Mouse (Mus musculus): ENCODE measurements around the gene Clec12b. TPM values are rescaled to one million over a fixed set of nuclear protein-coding genes. Genes with fewer than 3 reads are reported as not detected.

Gene Clec12b
- polyA plus RNA-seq (2012; rRNA removed): 0.06 and 0.14 TPM in 2 replicates
- not detected in 2 replicates for polyA plus RNA-seq (2014; fragmentation: Nextera tagmentation; extraction: Ambion mirVana)

DNA sequence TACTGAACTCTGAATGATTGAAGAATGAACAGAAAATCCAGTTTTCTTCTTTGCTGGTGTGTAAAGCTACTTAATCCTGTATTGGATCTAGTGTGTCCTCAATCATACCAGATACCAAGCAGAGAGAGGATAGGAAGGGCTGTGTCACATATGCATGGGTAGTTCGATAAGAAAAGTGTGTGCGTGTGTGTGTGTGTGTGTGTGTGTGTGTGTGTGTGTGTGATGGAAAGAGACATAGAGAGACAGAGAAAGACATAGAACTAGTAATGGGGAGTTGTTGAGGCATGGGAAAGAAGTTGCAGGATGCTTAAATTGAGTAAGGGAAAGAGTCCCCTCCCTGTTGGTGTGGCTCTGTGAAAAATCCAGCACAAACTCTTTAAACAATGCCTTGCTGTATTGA, at the start of gene Clec12b:
Gene Clec12b (minus strand): TSS at position 101 of the 400 bp plus-strand sequence.
- Histone ChIP-seq H3K4me2 (replicated peaks; ENCODE audit: low read depth, low read length, severe bottlenecking) (no peak within 1 kb of the TSS), H3K9ac (ENCODE audit: low read depth, low read length, severe bottlenecking) (no peak within 1 kb of the TSS), H3K4me1 (ENCODE audit: control insufficient read depth, insufficient read depth, low read length) (no peaks in the 10 kb centered on the region), H3K27ac (replicated peaks; ENCODE audit: low read depth, low read length) (no peak within 1 kb of the TSS), H3K36me3 (ENCODE audit: control insufficient read depth, insufficient read depth, low read length) (no peaks in the 10 kb centered on the region), H3K9me3 (ENCODE audit: control insufficient read depth, low read length) (no peaks in the 10 kb centered on the region), H3K27me3 (ENCODE audit: control insufficient read depth, insufficient read depth, low read length) (no peaks in the 10 kb centered on the region), H3K4me3 (replicated peaks; ENCODE audit: low read length) (no peak within 1 kb of the TSS)
- 82% methylated on average over 2 of the region's 2 CpGs for WGBS
- no peak for DNase-seq (ENCODE audit: low spot score)
- no peak for ATAC-seq (ENCODE audit: low FRiP score, low read depth)
- no peak for TF ChIP-seq POLR2A (IDR thresholded peaks at IDR 0.05; ENCODE audit: borderline replicate concordance, extremely low read depth, insufficient read depth, insufficient read length)

DNA sequence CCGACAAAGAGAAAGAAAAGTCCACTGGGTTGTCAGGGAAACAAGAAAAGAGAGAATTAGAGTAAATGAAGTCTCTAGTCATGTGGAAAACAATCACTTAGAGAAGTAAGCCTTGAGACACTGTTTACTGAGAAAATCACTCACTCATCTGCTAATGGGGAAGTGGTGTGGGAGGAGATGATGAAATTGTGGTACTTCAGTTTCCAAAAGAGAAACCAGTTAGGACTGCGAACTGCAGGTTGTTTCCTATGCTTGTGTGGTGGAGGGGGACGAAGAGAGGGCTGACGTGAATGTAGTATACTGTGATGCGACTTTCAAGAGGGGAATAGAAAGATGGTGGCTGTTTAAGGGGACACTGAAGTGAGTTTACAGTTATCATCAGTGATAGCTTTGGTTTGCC, 48.6 kb upstream of the Clec12b start:
- Histone ChIP-seq H3K4me3 (replicated peaks; ENCODE audit: low read length) (no peak overlapping the region), H3K9ac (ENCODE audit: low read depth, low read length, severe bottlenecking) (no peak overlapping the region), H3K9me3 (ENCODE audit: control insufficient read depth, low read length) (no peaks in the 10 kb centered on the region), H3K36me3 (ENCODE audit: control insufficient read depth, insufficient read depth, low read length) (no peaks in the 10 kb centered on the region), H3K4me2 (replicated peaks; ENCODE audit: low read depth, low read length, severe bottlenecking) (no peak overlapping the region), H3K27ac (replicated peaks; ENCODE audit: low read depth, low read length) (no peak overlapping the region), H3K4me1 (ENCODE audit: control insufficient read depth, insufficient read depth, low read length) (no peaks in the 10 kb centered on the region), H3K27me3 (ENCODE audit: control insufficient read depth, insufficient read depth, low read length) (no peaks in the 10 kb centered on the region)
- ATAC-seq (ENCODE audit: low FRiP score, low read depth): no peak
- no peak for TF ChIP-seq POLR2A (IDR thresholded peaks at IDR 0.05; ENCODE audit: borderline replicate concordance, extremely low read depth, insufficient read depth, insufficient read length)
- DNase-seq (ENCODE audit: low spot score): no peak
- WGBS: 86% methylated on average over 5 of the region's 5 CpGs

DNA sequence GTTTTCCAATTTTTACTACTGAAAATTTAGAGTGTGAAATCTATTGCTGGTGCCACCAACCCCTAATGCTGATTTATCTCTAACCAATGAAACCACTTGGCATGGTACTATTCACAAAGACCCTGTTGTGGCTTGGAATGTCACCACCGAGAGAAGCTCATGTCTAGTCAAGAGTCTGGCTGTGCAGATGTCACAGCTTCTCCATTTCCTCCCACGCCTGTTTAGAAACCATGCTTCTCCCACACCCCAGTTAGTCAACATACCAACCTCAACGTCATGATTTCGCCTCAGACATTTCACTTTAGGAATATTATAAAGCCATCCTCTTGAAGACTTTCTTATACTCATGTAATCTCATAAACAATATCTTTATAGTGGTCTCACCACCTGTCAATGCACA, 41.6 kb upstream of the Clec12b start:
- Histone ChIP-seq H3K27ac (replicated peaks; ENCODE audit: low read depth, low read length) (no peak overlapping the region), H3K4me3 (replicated peaks; ENCODE audit: low read length) (no peak overlapping the region), H3K27me3 (ENCODE audit: control insufficient read depth, insufficient read depth, low read length) (no peaks in the 10 kb centered on the region), H3K9ac (ENCODE audit: low read depth, low read length, severe bottlenecking) (no peak overlapping the region), H3K9me3 (ENCODE audit: control insufficient read depth, low read length) (no peaks in the 10 kb centered on the region), H3K4me2 (replicated peaks; ENCODE audit: low read depth, low read length, severe bottlenecking) (no peak overlapping the region), H3K36me3 (ENCODE audit: control insufficient read depth, insufficient read depth, low read length) (no peaks in the 10 kb centered on the region), H3K4me1 (ENCODE audit: control insufficient read depth, insufficient read depth, low read length) (peaks cover 8% of the 10 kb centered on the region)
- 92% methylated on average over 4 of the region's 4 CpGs for WGBS
- TF ChIP-seq POLR2A (IDR thresholded peaks at IDR 0.05; ENCODE audit: borderline replicate concordance, extremely low read depth, insufficient read depth, insufficient read length): no peak
- ATAC-seq (ENCODE audit: low FRiP score, low read depth) (no peak), DNase-seq (ENCODE audit: low spot score) (no peak)

GRCm38 (mm10) chr6:129425812-129426211, 40.1 kb upstream of the Clec12b start:
- ATAC-seq (ENCODE audit: low FRiP score, low read depth): no peak
- 23% methylated on average over 5 of the region's 5 CpGs for WGBS
- DNase-seq (ENCODE audit: low spot score): peak; percentile 10

GRCm38 (mm10) chr6:129425217-129425616, 39.5 kb upstream of the Clec12b start:
- Histone ChIP-seq H3K27me3 (ENCODE audit: control insufficient read depth, insufficient read depth, low read length) (no peaks in the 10 kb centered on the region), H3K4me1 (ENCODE audit: control insufficient read depth, insufficient read depth, low read length) (peaks cover 8% of the 10 kb centered on the region), H3K4me3 (replicated peaks; ENCODE audit: low read length) (no peak overlapping the region), H3K9ac (ENCODE audit: low read depth, low read length, severe bottlenecking) (no peak overlapping the region), H3K9me3 (ENCODE audit: control insufficient read depth, low read length) (no peaks in the 10 kb centered on the region), H3K4me2 (replicated peaks; ENCODE audit: low read depth, low read length, severe bottlenecking) (no peak overlapping the region), H3K36me3 (ENCODE audit: control insufficient read depth, insufficient read depth, low read length) (no peaks in the 10 kb centered on the region), H3K27ac (replicated peaks; ENCODE audit: low read depth, low read length) (no peak overlapping the region)
- WGBS: 57% methylated on average over 5 of the region's 5 CpGs
- DNase-seq (ENCODE audit: low spot score): no peak
- no peak for TF ChIP-seq POLR2A (IDR thresholded peaks at IDR 0.05; ENCODE audit: borderline replicate concordance, extremely low read depth, insufficient read depth, insufficient read length)
- no peak for ATAC-seq (ENCODE audit: low FRiP score, low read depth)

More at GRCm38 (mm10) chr6:129425812-129426211, 40.1 kb upstream of the Clec12b start:
- no peaks in the 10 kb centered on the region for H3K27me3 ChIP-seq (ENCODE audit: control insufficient read depth, insufficient read depth, low read length)
- H3K9me3 ChIP-seq (ENCODE audit: control insufficient read depth, low read length): no peaks in the 10 kb centered on the region
- no peak for TF ChIP-seq POLR2A (IDR thresholded peaks at IDR 0.05; ENCODE audit: borderline replicate concordance, extremely low read depth, insufficient read depth, insufficient read length)
- H3K9ac ChIP-seq (ENCODE audit: low read depth, low read length, severe bottlenecking): no peak overlapping the region
- H3K36me3 ChIP-seq (ENCODE audit: control insufficient read depth, insufficient read depth, low read length): no peaks in the 10 kb centered on the region
- H3K4me3 ChIP-seq (replicated peaks; ENCODE audit: low read length): no peak overlapping the region
- no peak overlapping the region for H3K27ac ChIP-seq (replicated peaks; ENCODE audit: low read depth, low read length)
- H3K4me2 ChIP-seq (replicated peaks; ENCODE audit: low read depth, low read length, severe bottlenecking): no peak overlapping the region
- H3K4me1 ChIP-seq (ENCODE audit: control insufficient read depth, insufficient read depth, low read length): peaks cover 8% of the 10 kb centered on the region

GRCm38 (mm10) chr6:129423734-129424072, 38.0 kb upstream of the Clec12b start:
- no peak overlapping the region for H3K27ac ChIP-seq (replicated peaks; ENCODE audit: low read depth, low read length)
- H3K9ac ChIP-seq (ENCODE audit: low read depth, low read length, severe bottlenecking): no peak overlapping the region
- peak; percentile 67 for DNase-seq (ENCODE audit: low spot score)
- H3K4me2 ChIP-seq (replicated peaks; ENCODE audit: low read depth, low read length, severe bottlenecking): no peak overlapping the region
- TF ChIP-seq POLR2A (IDR thresholded peaks at IDR 0.05; ENCODE audit: borderline replicate concordance, extremely low read depth, insufficient read depth, insufficient read length): no peak
- WGBS: 14% methylated on average over 1 of the region's 1 CpGs
- H3K36me3 ChIP-seq (ENCODE audit: control insufficient read depth, insufficient read depth, low read length): no peaks in the 10 kb centered on the region
- no peaks in the 10 kb centered on the region for H3K27me3 ChIP-seq (ENCODE audit: control insufficient read depth, insufficient read depth, low read length)
- ATAC-seq (ENCODE audit: low FRiP score, low read depth): peak; percentile 64
- H3K9me3 ChIP-seq (ENCODE audit: control insufficient read depth, low read length): no peaks in the 10 kb centered on the region
- H3K4me3 ChIP-seq (replicated peaks; ENCODE audit: low read length): no peak overlapping the region
- H3K4me1 ChIP-seq (ENCODE audit: control insufficient read depth, insufficient read depth, low read length): peaks cover 8% of the 10 kb centered on the region

Data from limb, embryonic 14.5 days (tissue).